Mouse (Mus musculus): ENCODE data around the gene Morn3.

The Morn3 gene

DNA sequence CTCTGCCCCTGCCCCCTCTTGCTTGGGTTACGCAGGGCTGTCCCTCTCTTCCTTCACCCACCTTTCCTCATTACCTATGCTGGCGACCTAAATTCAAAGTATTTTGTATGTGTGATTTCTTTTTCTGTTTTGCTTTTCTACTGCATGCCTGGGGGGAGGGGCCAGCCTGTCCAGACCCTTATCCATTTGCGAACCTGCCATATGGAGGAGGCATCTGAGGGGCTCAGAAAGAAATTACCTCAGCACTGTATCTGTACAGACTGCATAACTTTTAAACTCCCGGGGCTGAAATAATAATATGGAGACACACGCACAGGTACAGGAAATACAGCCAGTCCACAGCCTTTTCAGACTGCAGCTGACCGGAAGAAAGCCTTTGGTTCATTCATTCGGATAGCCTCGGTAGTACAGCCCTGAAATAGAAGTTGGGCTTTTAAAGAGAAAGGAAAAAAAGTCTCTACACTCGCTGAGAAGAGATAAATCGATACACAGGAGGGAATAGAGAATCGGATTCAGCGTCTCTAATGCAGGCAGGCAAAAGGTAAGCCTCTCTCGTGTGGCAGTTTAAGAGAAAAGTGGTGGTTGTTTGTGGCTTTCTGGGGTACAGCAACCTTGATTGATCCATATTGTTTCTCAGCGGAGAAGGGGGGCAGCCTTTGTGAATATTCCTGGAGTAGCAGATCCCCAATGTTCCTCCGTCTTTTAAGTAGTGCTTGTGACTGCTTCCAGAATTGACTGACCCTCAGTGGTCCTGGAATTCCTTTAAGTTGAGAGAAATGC is 57.1 kb downstream of the Morn3 start, which contains the start of gene Kdm2b:
Gene Kdm2b, minus strand, starts transcription at position 273 of the 780 bp plus-strand sequence.
- DNase-seq, result peak; percentile 65

GRCm38 (mm10) chr5:122989001-122989525 is 57.8 kb downstream of the Morn3 start:
- peak; percentile 89 for DNase-seq

DNA sequence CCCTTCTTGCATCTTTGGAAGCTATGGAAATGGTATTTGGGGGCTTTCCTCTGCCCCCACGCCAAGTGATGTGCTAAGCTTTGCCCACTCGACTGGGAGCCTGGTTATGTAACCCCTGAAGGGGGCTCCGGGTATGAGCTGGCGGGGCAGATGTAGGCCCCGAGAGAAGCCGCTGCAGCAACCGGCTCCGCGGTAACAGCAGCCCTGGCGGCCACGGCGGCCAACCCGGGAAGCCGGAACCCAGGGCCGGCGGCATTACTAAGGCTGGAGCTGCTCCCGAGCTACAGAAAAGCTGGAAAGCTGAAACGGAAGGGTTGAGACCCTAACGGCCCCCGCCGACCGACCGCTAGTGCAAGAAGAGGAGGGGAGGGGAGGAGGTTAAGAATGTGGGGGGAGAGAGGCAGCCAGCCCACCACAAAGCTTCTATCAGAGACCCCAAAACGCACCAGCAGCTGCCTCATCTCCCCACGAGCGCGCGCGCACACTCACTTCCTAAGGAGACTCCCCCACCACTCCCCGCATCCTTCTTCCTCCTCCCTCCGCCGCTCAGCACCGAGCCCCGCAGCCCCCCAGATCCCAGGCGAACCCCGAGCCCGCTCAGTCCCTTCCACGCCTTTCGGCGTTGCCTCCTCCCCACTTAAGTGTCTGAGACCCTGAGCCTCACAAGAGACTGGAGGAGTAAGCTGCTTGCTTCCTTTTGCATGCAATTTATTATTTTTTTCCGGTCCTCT is 58.6 kb downstream of the Morn3 start:
- DNase-seq, result peak; percentile 80

DNA sequence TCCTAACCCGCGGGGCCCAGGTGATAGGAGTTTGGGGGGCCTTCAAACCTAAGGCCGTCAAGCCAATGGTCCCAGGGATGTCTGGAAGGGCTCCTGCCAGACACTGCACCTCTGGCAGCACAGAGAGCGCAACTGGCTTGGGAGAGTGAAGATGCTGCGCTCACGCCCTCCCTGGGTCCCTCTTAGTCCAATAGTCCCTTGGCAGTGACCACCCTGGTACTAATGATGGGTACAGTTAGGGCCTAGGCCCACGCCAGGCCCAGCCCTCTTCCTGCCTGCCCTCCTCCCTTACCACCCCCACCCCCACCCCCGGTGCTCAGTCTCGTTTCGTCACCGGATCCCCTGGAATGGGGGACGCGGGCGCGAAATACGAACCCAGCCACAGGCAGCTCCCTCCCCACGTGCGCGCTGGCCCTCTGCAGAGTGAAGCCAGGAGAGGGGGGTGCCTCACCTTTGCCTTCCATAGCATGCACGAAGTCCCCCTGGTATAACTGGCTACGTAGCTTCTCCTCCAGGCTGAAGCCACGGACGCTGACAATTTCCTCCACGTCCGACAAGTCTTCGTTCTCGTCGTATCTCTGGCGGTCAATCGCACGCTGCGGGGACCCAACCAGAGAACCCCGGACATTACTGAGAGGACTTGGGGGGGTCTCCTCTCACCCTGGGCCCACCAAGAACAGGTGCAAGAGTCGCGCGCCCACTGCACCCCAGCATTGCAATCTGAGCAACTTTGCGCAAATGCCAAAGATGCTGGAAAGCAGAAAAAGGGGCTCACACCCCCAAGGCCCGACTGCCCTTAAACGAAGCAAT is 59.4 kb downstream of the Morn3 start:
- DNase-seq, result peak; percentile 72

DNA sequence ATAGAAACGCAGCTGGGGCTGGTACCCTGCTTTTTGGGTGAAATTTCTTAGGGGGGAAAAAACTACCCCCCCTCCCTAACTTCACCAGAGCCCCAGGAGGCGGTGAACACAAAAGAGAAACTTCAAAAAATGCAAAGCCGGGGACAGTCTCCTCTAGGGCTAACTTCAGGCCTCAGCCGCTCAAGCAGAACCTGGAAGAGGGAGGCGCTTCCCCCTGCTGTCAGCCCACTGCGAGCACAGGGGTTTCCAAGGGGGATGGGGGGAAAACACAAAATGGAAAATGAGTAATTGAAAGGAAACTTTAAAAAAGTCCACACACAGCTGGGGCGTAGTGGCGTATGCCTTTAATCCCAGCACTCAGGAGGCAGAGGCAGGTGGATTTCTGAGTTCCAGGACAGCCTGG is 60.7 kb downstream of the Morn3 start:
- DNase-seq, result peak; percentile 28

All from thymus, postnatal 4 days (tissue).